Mouse (Mus musculus) limb, embryonic 14.5 days (tissue): ENCODE measurements at regions not wholly inside any gene's neighbourhood (a gene's known extent, or its start where the extent isn't known, plus 50 kb on each side); places are given as distances from the start of the nearest gene placed in this dataset.

ENCODE experiments used
- ATAC-seq: fragments of 200-750 bp; cut with Nextera tagmentation; 2 replicates; pipeline ENCODE4 v1.8.0; 2017; ENCODE audit warnings: low read depth, moderate number of reproducible peaks, moderate TSS enrichment; ENCODE audit not compliant: low FRiP score
- DNase-seq: peaks from one replicate; pipeline ENCODE4 v3.0.0-alpha.2; 2015; ENCODE audit warnings: low spot score
- H3K27ac ChIP-seq: fragments of 300-500 bp; sonication (generic); replicated peaks from 2 replicates; pipeline ENCODE4 v1.5.1; 2014; ENCODE audit warnings: low read depth, mild to moderate bottlenecking, low read length, moderate library complexity, mixed read lengths
- H3K27me3 ChIP-seq: fragments of 300-500 bp; sonication (generic); 2 replicates; pipeline ENCODE4 v1.6.1; 2014; ENCODE audit warnings: low read length, mixed read lengths; ENCODE audit not compliant: control insufficient read depth, insufficient read depth
- H3K36me3 ChIP-seq: fragments of 300-500 bp; sonication (generic); 2 replicates; pipeline ENCODE4 v1.6.1; 2014; ENCODE audit warnings: mild to moderate bottlenecking, low read length, moderate library complexity, mixed read lengths; ENCODE audit not compliant: control insufficient read depth, insufficient read depth
- H3K4me1 ChIP-seq: fragments of 300-500 bp; sonication (generic); 2 replicates; pipeline ENCODE4 v1.6.1; 2014; ENCODE audit warnings: antibody characterized with exemption, low read length, mixed read lengths; ENCODE audit not compliant: control insufficient read depth, insufficient read depth
- H3K4me2 ChIP-seq: fragments of 300-500 bp; sonication (generic); replicated peaks from 2 replicates; pipeline ENCODE4 v1.6.1; 2014; ENCODE audit warnings: low read depth, mild to moderate bottlenecking, low read length, moderate library complexity; ENCODE audit not compliant: severe bottlenecking
- H3K4me3 ChIP-seq: fragments of 300-500 bp; sonication (generic); replicated peaks from 2 replicates; pipeline ENCODE4 v1.5.1; 2014; ENCODE audit warnings: low read length
- H3K9ac ChIP-seq: fragments of 300-500 bp; sonication (generic); 2 replicates; pipeline ENCODE4 v1.6.1; 2014; ENCODE audit warnings: mild to moderate bottlenecking, low read depth, low read length, moderate library complexity; ENCODE audit not compliant: severe bottlenecking
- H3K9me3 ChIP-seq: fragments of 300-500 bp; sonication (generic); 2 replicates; pipeline ENCODE4 v1.6.1; 2016; ENCODE audit warnings: low read length; ENCODE audit not compliant: control insufficient read depth
- POLR2A ChIP-seq: fragments of 200-500 bp; IDR thresholded peaks from 2 replicates; pipeline ENCODE4 v1.8.0; 2012; ENCODE audit warnings: inconsistent platforms, mild to moderate bottlenecking, moderate library complexity, borderline replicate concordance; ENCODE audit not compliant: insufficient read depth, insufficient read length; ENCODE audit errors: extremely low read depth
- WGBS: fragments of 180-500 bp; shearing (Covaris S2); extraction: QIAGEN DNeasy Blood & Tissue Kit; methylation state at CpG from one replicate; pipeline ENCODE4 v1.1.7; 2014; 5-methylcytosine and 5-hydroxymethylcytosine counted together

GRCm38 (mm10) chrX:133505683-133506082 is 183.1 kb downstream of the Pcdh19 start:
- Histone ChIP-seq H3K36me3 (no peaks in the 10 kb centered on the region), H3K4me2 (no peak overlapping the region), H3K4me3 (no peak overlapping the region), H3K4me1 (no peaks in the 10 kb centered on the region), H3K9me3 (no peaks in the 10 kb centered on the region), H3K27ac (no peak overlapping the region), H3K27me3 (no peaks in the 10 kb centered on the region), H3K9ac (no peak overlapping the region)
- ATAC-seq = no peak
- WGBS = 88% methylated on average over 3 of the region's 3 CpGs
- DNase-seq = no peak
- TF ChIP-seq POLR2A = no peak

- ATAC-seq = no peak
These were observed 226.9 kb downstream of the Pcdh19 start for GRCm38 (mm10) chrX:133461867-133462266.

GRCm38 (mm10) chrX:133447417-133447816 is 241.4 kb downstream of the Pcdh19 start:
- Histone ChIP-seq H3K9me3 (no peaks in the 10 kb centered on the region), H3K27me3 (no peaks in the 10 kb centered on the region), H3K4me1 (no peaks in the 10 kb centered on the region), H3K36me3 (no peaks in the 10 kb centered on the region), H3K9ac (no peak overlapping the region), H3K4me2 (no peak overlapping the region), H3K27ac (no peak overlapping the region), H3K4me3 (no peak overlapping the region)
- TF ChIP-seq POLR2A = no peak
- ATAC-seq (no peak), DNase-seq (no peak)

More at GRCm38 (mm10) chrX:133461867-133462266, 226.9 kb downstream of the Pcdh19 start:
- H3K4me1 ChIP-seq = no peaks in the 10 kb centered on the region
- H3K4me3 ChIP-seq = no peak overlapping the region
- H3K9ac ChIP-seq = no peak overlapping the region
- H3K27me3 ChIP-seq = no peaks in the 10 kb centered on the region
- no peaks in the 10 kb centered on the region for H3K9me3 ChIP-seq
- 83% methylated on average over 1 of the region's 1 CpGs for WGBS
- no peak for DNase-seq
- no peak overlapping the region for H3K27ac ChIP-seq
- TF ChIP-seq POLR2A = no peak
- H3K36me3 ChIP-seq = no peaks in the 10 kb centered on the region
- no peak overlapping the region for H3K4me2 ChIP-seq

GRCm38 (mm10) chrX:133402446-133402845 is 286.3 kb downstream of the Pcdh19 start:
- H3K9ac ChIP-seq = no peak overlapping the region
- H3K4me2 ChIP-seq = no peak overlapping the region
- H3K27ac ChIP-seq = no peak overlapping the region
- no peaks in the 10 kb centered on the region for H3K9me3 ChIP-seq
- 88% methylated on average over 3 of the region's 3 CpGs for WGBS
- no peak overlapping the region for H3K4me3 ChIP-seq
- no peaks in the 10 kb centered on the region for H3K4me1 ChIP-seq
- no peaks in the 10 kb centered on the region for H3K27me3 ChIP-seq
- TF ChIP-seq POLR2A = no peak
- ATAC-seq (no peak), DNase-seq (no peak)
- H3K36me3 ChIP-seq = no peaks in the 10 kb centered on the region

- Histone ChIP-seq H3K36me3 (no peaks in the 10 kb centered on the region), H3K4me2 (no peak overlapping the region)
- no peak for ATAC-seq
These were observed 301.0 kb downstream of the Pcdh19 start for GRCm38 (mm10) chrX:133387791-133388190.

GRCm38 (mm10) chrX:133373960-133374359 is 314.8 kb downstream of the Pcdh19 start:
- peak; percentile 2 for DNase-seq

More at GRCm38 (mm10) chrX:133387791-133388190, 301.0 kb downstream of the Pcdh19 start:
- H3K27ac ChIP-seq = no peak overlapping the region
- H3K9ac ChIP-seq = no peak overlapping the region
- DNase-seq = no peak
- no peaks in the 10 kb centered on the region for H3K4me1 ChIP-seq
- no peak for TF ChIP-seq POLR2A
- H3K4me3 ChIP-seq = no peak overlapping the region
- no peaks in the 10 kb centered on the region for H3K9me3 ChIP-seq
- H3K27me3 ChIP-seq = no peaks in the 10 kb centered on the region

More at GRCm38 (mm10) chrX:133373960-133374359, 314.8 kb downstream of the Pcdh19 start:
- no peaks in the 10 kb centered on the region for H3K27me3 ChIP-seq
- H3K36me3 ChIP-seq = no peaks in the 10 kb centered on the region
- ATAC-seq = no peak
- H3K4me1 ChIP-seq = no peaks in the 10 kb centered on the region
- no peaks in the 10 kb centered on the region for H3K9me3 ChIP-seq
- no peak overlapping the region for H3K4me2 ChIP-seq
- H3K9ac ChIP-seq = no peak overlapping the region
- no peak overlapping the region for H3K4me3 ChIP-seq
- no peak for TF ChIP-seq POLR2A
- 70% methylated on average over 1 of the region's 1 CpGs for WGBS
- no peak overlapping the region for H3K27ac ChIP-seq
